Mouse (Mus musculus) brown adipose tissue, adult 24 weeks (tissue): ENCODE results near the gene 1700092M07Rik. TPM values are rescaled to one million over a fixed set of nuclear protein-coding genes. Genes with fewer than 3 reads are reported as not detected.

ENCODE experiments used
- H3K27ac ChIP-seq: fragments of 200-500 bp; replicated peaks from 2 replicates; pipeline ENCODE4 v1.5.1; 2012; ENCODE audit warnings: low read depth, mild to moderate bottlenecking, low read length
- H3K4me1 ChIP-seq: fragments of 200-500 bp; 2 replicates; pipeline ENCODE4 v1.6.1; 2012; ENCODE audit warnings: low read length, mixed read lengths; ENCODE audit not compliant: control insufficient read depth, insufficient read depth, insufficient read length
- H3K4me3 ChIP-seq: fragments of 200-500 bp; 2 replicates; pipeline ENCODE4 v1.5.1; 2012; ENCODE audit warnings: low read depth, mild to moderate bottlenecking, low read length, moderate library complexity; ENCODE audit not compliant: insufficient read depth
- polyA plus RNA-seq: library from polyadenylated mRNA; stranded (reverse); fragments of >200 nt; gene quantifications from 2 replicates; pipeline ENCODE4 v1.2.4, GENCODE M21; 2012; ENCODE audit not compliant: missing spikeins, insufficient read depth, insufficient read length

The 1700092M07Rik gene
- polyA plus RNA-seq: not detected in 2 replicates

GRCm38 (mm10) chr19:8740603-8741002 is at the start of gene 1700092M07Rik:
1700092M07Rik (plus strand) TSS chr19:8740718.
- H3K27ac ChIP-seq: peak within 1 kb of the TSS; percentile 99
- H3K4me1 ChIP-seq: peaks cover 6% of the 10 kb centered on the region
- H3K4me3 ChIP-seq: peak within 1 kb of the TSS; percentile 92

GRCm38 (mm10) chr19:8691871-8692539 is 48.5 kb upstream of the 1700092M07Rik start:
- Histone ChIP-seq H3K4me1 (no peaks in the 10 kb centered on the region), H3K27ac (no peak overlapping the region), H3K4me3 (no peak overlapping the region)

- H3K27ac ChIP-seq: no peak overlapping the region
- H3K4me3 ChIP-seq: no peak overlapping the region
- H3K4me1 ChIP-seq: no peaks in the 10 kb centered on the region
Measured at GRCm38 (mm10) chr19:8692740-8693139, 47.8 kb upstream of the 1700092M07Rik start.

- H3K27ac ChIP-seq: no peak overlapping the region
- H3K4me3 ChIP-seq: no peak overlapping the region
- no peaks in the 10 kb centered on the region for H3K4me1 ChIP-seq
Measured at GRCm38 (mm10) chr19:8695330-8695729, 45.2 kb upstream of the 1700092M07Rik start.

GRCm38 (mm10) chr19:8699652-8700051 is 40.9 kb upstream of the 1700092M07Rik start:
- H3K4me3 ChIP-seq: no peak overlapping the region
- H3K27ac ChIP-seq: no peak overlapping the region

GRCm38 (mm10) chr19:8702458-8702857 is 38.1 kb upstream of the 1700092M07Rik start:
- no peak overlapping the region for H3K4me3 ChIP-seq
- H3K27ac ChIP-seq: no peak overlapping the region
- no peaks in the 10 kb centered on the region for H3K4me1 ChIP-seq

More at GRCm38 (mm10) chr19:8699652-8700051, 40.9 kb upstream of the 1700092M07Rik start:
- H3K4me1 ChIP-seq: no peaks in the 10 kb centered on the region

- Histone ChIP-seq H3K4me1 (no peaks in the 10 kb centered on the region), H3K27ac (no peak overlapping the region), H3K4me3 (no peak overlapping the region)
Measured at GRCm38 (mm10) chr19:8703571-8703970, 36.9 kb upstream of the 1700092M07Rik start.

- H3K4me3 ChIP-seq: no peak overlapping the region
- H3K27ac ChIP-seq: no peak overlapping the region
- H3K4me1 ChIP-seq: no peaks in the 10 kb centered on the region; the same call in 1 of the 2 replicates
Measured at GRCm38 (mm10) chr19:8705026-8705708, 35.4 kb upstream of the 1700092M07Rik start.

- H3K27ac ChIP-seq: no peak overlapping the region
- H3K4me1 ChIP-seq: no peaks in the 10 kb centered on the region; the same call in 1 of the 2 replicates
- no peak overlapping the region for H3K4me3 ChIP-seq
Measured at GRCm38 (mm10) chr19:8706132-8706667, 34.3 kb upstream of the 1700092M07Rik start.

GRCm38 (mm10) chr19:8706930-8707329 is 33.6 kb upstream of the 1700092M07Rik start:
- peaks cover 5% of the 10 kb centered on the region; the same call in 1 of the 2 replicates for H3K4me1 ChIP-seq
- H3K4me3 ChIP-seq: no peak overlapping the region
- no peak overlapping the region for H3K27ac ChIP-seq

GRCm38 (mm10) chr19:8708954-8709353 is 31.6 kb upstream of the 1700092M07Rik start:
- no peak overlapping the region for H3K27ac ChIP-seq
- peaks cover 7% of the 10 kb centered on the region; the same call in 1 of the 2 replicates for H3K4me1 ChIP-seq
- no peak overlapping the region for H3K4me3 ChIP-seq

GRCm38 (mm10) chr19:8710057-8710456 is 30.5 kb upstream of the 1700092M07Rik start:
- H3K27ac ChIP-seq: no peak overlapping the region

GRCm38 (mm10) chr19:8711506-8711905 is 29.0 kb upstream of the 1700092M07Rik start:
- Histone ChIP-seq H3K4me1 (peaks cover 7% of the 10 kb centered on the region; the same call in 1 of the 2 replicates), H3K27ac (peak overlapping the region; percentile 81), H3K4me3 (peak overlapping the region; percentile 80)

More at GRCm38 (mm10) chr19:8710057-8710456, 30.5 kb upstream of the 1700092M07Rik start:
- no peak overlapping the region for H3K4me3 ChIP-seq
- H3K4me1 ChIP-seq: peaks cover 7% of the 10 kb centered on the region; the same call in 1 of the 2 replicates

- Histone ChIP-seq H3K27ac (peak overlapping the region; percentile 81), H3K4me3 (peak overlapping the region; percentile 80), H3K4me1 (peaks cover 7% of the 10 kb centered on the region; the same call in 1 of the 2 replicates)
Measured at GRCm38 (mm10) chr19:8711949-8712869, 28.3 kb upstream of the 1700092M07Rik start.
